Mouse (Mus musculus) testis, adult 2 months (tissue): Measurements from ENCODE around the gene Rps9. TPM values are rescaled to one million over a fixed set of nuclear protein-coding genes. Genes with fewer than 3 reads are reported as not detected.
"Not testable (repeated sequence)": the region's sequence is repeated elsewhere in the genome, so short reads cannot be mapped to it uniquely, and the experiment has no call there.

Experiments used
- H3K27ac ChIP-seq: fragments of 200-500 bp; 2 replicates; pipeline ENCODE4 v1.5.1; 2012; ENCODE audit warnings: low read depth, low read length; ENCODE audit not compliant: control insufficient read depth, insufficient read depth
- H3K27me3 ChIP-seq: fragments of 200-500 bp; 2 replicates; pipeline ENCODE4 v1.6.1; 2012; ENCODE audit warnings: mild to moderate bottlenecking, low read length, moderate library complexity; ENCODE audit not compliant: control insufficient read depth, insufficient read depth
- H3K36me3 ChIP-seq: fragments of 200-500 bp; 2 replicates; pipeline ENCODE4 v1.6.1; 2012; ENCODE audit warnings: mild to moderate bottlenecking, low read length; ENCODE audit not compliant: control insufficient read depth, insufficient read depth
- H3K4me1 ChIP-seq: fragments of 200-500 bp; 2 replicates; pipeline ENCODE4 v1.6.1; 2012; ENCODE audit warnings: low read length; ENCODE audit not compliant: control insufficient read depth, insufficient read depth
- H3K4me3 ChIP-seq: fragments of 200-500 bp; 2 replicates; pipeline ENCODE4 v1.5.1; 2012; ENCODE audit warnings: low read depth, mild to moderate bottlenecking, low read length, moderate library complexity, mixed read lengths; ENCODE audit not compliant: control insufficient read depth
- CTCF ChIP-seq: fragments of 200-500 bp; IDR thresholded peaks from 2 replicates; pipeline ENCODE4 v1.5.1; 2012; ENCODE audit warnings: low read depth, mild to moderate bottlenecking, inconsistent platforms, low read length, moderate library complexity; ENCODE audit not compliant: control insufficient read depth, insufficient read depth, insufficient replicate concordance
- POLR2A ChIP-seq: fragments of 200-500 bp; IDR thresholded peaks from 2 replicates; pipeline ENCODE4 v1.6.1; 2012; ENCODE audit warnings: low read depth, mild to moderate bottlenecking, inconsistent platforms, low read length, moderate library complexity; ENCODE audit not compliant: control insufficient read depth
- polyA plus RNA-seq: library from polyadenylated mRNA; depleted of rRNA; stranded (reverse); fragments of >200 nt; gene quantifications from 2 replicates; pipeline ENCODE4 v1.2.3, GENCODE M21; 2012; rRNA removed

Rps9 gene
- polyA plus RNA-seq, 1 experiment: 408 TPM

DNA sequence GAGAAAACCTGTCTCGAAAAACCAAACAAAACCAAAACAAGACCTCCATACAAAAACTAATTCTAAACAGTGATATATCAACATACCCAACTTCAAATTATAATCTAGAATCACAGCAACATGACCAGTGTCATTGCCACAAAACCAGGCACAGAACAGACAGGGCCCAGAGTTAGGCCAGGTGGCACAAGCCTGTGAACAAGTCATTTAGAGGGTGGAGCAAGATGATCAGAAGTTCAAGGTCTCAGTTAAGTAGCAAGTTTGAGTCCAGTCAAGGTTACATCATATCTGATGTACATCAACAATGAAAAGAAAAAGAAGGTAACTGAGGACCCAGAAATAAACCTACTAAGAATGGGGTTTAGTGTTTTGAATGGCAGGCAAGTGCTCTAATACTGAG is 5.2 kb downstream of the Rps9 start:
- no peaks in the 10 kb centered on the region for H3K27me3 ChIP-seq
- no peak for TF ChIP-seq CTCF
- TF ChIP-seq POLR2A: no peak
- H3K36me3 ChIP-seq: no peaks in the 10 kb centered on the region; the same call in 1 of the 2 replicates
- H3K27ac ChIP-seq: no peak overlapping the region
- no peak overlapping the region for H3K4me3 ChIP-seq
- no peaks in the 10 kb centered on the region for H3K4me1 ChIP-seq

- Histone ChIP-seq H3K4me1 (no peaks in the 10 kb centered on the region), H3K36me3 (no peaks in the 10 kb centered on the region)
- no peak for TF ChIP-seq CTCF
- TF ChIP-seq POLR2A: no peak
Measured at GRCm38 (mm10) chr7:3712264-3712942, 8.6 kb downstream of the Rps9 start.

DNA sequence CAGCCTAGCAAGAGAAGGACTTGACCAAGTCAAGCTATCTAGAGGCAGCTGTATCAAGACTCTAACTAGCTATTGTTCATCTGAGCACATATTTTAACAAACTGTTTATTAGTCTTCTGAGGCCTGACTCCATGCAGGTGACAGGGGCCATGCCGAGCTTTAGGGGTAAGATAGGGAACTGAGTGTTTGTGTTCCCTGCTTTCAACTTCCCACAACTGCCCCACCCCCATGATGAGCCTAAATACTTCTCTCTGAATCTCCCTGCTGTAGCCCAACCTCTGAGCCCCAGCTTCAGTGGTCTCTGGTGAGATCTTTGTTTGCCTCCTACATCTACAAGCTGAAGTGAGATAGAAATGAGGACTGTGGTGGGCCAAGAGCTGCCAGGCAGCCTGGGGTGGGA is 11.5 kb downstream of the Rps9 start:
- no peak overlapping the region for H3K27ac ChIP-seq
- H3K27me3 ChIP-seq: no peaks in the 10 kb centered on the region
- no peak for TF ChIP-seq POLR2A
- no peak for TF ChIP-seq CTCF
- no peak overlapping the region for H3K4me3 ChIP-seq
- H3K4me1 ChIP-seq: no peaks in the 10 kb centered on the region
- H3K36me3 ChIP-seq: no peaks in the 10 kb centered on the region

More at GRCm38 (mm10) chr7:3712264-3712942, 8.6 kb downstream of the Rps9 start:
- no peaks in the 10 kb centered on the region for H3K27me3 ChIP-seq
- H3K4me3 ChIP-seq: no peak overlapping the region
- no peak overlapping the region for H3K27ac ChIP-seq

- H3K27me3 ChIP-seq, H3K27ac ChIP-seq, H3K4me3 ChIP-seq, H3K36me3 ChIP-seq, H3K4me1 ChIP-seq: not testable (repeated sequence)
Measured at GRCm38 (mm10) chr7:3720268-3720667, 16.5 kb downstream of the Rps9 start, which contains the start of gene Pirb. Pirb (minus strand) TSS chr7:3720391.

GRCm38 (mm10) chr7:3725459-3725858 is 21.7 kb downstream of the Rps9 start:
- H3K4me1 ChIP-seq, H3K36me3 ChIP-seq: not testable (repeated sequence)

DNA sequence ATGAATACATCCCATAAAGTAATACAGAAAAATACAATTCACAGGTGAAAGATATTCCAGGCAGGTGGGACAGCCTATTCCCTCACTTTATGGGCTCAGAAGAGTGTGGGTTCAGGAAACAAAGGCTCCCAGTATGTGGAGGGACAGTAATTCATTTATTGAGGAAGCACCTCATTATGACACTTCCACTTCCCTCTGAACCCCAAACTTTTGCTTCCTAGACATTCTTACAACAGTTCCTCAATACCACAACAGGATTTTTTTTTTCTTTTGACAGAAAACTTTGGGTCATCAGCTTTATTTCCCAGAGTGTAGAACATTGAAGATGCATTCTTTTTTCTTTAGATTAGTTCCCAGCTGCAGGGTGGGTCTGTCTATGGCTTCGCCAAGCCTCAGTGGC is 28.9 kb downstream of the Rps9 start:
- not testable (repeated sequence) for H3K4me1 ChIP-seq, H3K27me3 ChIP-seq, H3K27ac ChIP-seq, H3K36me3 ChIP-seq, H3K4me3 ChIP-seq

More at GRCm38 (mm10) chr7:3725459-3725858, 21.7 kb downstream of the Rps9 start:
- not testable (repeated sequence) for H3K4me3 ChIP-seq, H3K27me3 ChIP-seq, H3K27ac ChIP-seq

Other genes starting within 250 kb of the Rps9 start
- 0.84 and 1.3 TPM in 2 replicates for gene Tarm1, start 201.4 kb upstream of the Rps9 start, polyA plus RNA-seq
- gene Oscar, start 87.8 kb upstream of the Rps9 start, polyA plus RNA-seq: 1.9 and 3.2 TPM in 2 replicates
- gene Ndufa3, start 86.6 kb upstream of the Rps9 start, polyA plus RNA-seq: 99.6 and 122 TPM in 2 replicates
- gene Tfpt, start 74.1 kb upstream of the Rps9 start, polyA plus RNA-seq: 17.2 and 18.1 TPM in 2 replicates
- gene Prpf31, start 74.0 kb upstream of the Rps9 start, polyA plus RNA-seq: 24.8 and 26.4 TPM in 2 replicates
- 26.3 and 27.1 TPM in 2 replicates for gene Cnot3, start 58.7 kb upstream of the Rps9 start, polyA plus RNA-seq
- 5.2 and 5.7 TPM in 2 replicates for gene Leng1, start 38.2 kb upstream of the Rps9 start, polyA plus RNA-seq
- gene Tmc4, start 26.4 kb upstream of the Rps9 start, polyA plus RNA-seq: 2.9 and 5.1 TPM in 2 replicates
- 14.0 and 14.6 TPM in 2 replicates for gene Tsen34, start 11.1 kb upstream of the Rps9 start, polyA plus RNA-seq
- gene Mboat7, start 10.5 kb upstream of the Rps9 start, polyA plus RNA-seq: 12.5 and 14.9 TPM in 2 replicates
- 0.51 and 0.79 TPM in 2 replicates for gene Pirb, start 16.4 kb downstream of the Rps9 start, polyA plus RNA-seq
- gene Gm15448, start 121.7 kb downstream of the Rps9 start, polyA plus RNA-seq: not detected in 2 replicates
- 0.09 and 0.12 TPM in 2 replicates for gene Pira2, start 141.1 kb downstream of the Rps9 start, polyA plus RNA-seq
- 0.11 TPM in 1 of 2 replicates, not detected in the other for gene Gm14548, start 194.1 kb downstream of the Rps9 start, polyA plus RNA-seq
- gene Lilra6, start 211.5 kb downstream of the Rps9 start, polyA plus RNA-seq: 0.10 and 0.25 TPM in 2 replicates